Mouse (Mus musculus): ENCODE measurements at regions not wholly inside any gene's neighbourhood (a gene's known extent, or its start where the extent isn't known, plus 50 kb on each side); places are given as distances from the start of the nearest gene placed in this dataset.
"Not testable (repeated sequence)": the region's sequence is repeated elsewhere in the genome, so short reads cannot be mapped to it uniquely, and the experiment has no call there.

DNA sequence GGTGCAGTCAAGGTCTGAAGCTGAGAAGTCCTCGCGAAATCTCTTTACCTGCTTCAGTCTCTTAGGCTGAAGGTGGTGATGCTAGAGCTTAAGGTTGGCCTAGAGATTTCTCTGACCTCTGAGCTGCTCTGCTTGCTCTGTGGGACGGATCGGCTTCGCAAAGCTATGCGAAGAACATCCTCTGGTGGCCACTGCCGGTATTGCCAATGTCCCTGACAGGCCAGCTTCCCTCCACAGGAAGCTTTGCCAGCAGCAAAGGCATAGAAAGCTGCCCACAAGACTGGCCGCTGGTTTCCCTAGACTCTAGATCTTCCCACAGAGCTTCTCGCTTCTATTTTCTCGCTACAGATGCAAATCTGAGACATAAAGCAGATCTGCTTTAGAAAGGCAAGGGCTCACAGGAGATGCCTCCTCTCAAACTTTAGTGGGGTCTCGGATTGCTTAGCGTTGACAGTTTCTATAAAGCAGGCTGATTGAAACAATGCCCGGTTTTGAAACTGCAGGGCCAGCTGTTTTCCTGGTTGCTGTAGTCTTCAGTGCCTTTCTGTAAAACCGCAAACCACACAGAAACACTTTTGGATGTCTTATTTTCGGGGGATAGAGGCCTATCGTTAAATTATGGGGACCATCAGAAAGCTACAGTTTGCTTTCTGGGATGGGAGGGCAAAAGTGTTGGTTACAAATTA, 153.7 kb downstream of the Car8 start:
- DNase-seq (ENCODE audit: low read depth, low spot score): peak; percentile 86

DNA sequence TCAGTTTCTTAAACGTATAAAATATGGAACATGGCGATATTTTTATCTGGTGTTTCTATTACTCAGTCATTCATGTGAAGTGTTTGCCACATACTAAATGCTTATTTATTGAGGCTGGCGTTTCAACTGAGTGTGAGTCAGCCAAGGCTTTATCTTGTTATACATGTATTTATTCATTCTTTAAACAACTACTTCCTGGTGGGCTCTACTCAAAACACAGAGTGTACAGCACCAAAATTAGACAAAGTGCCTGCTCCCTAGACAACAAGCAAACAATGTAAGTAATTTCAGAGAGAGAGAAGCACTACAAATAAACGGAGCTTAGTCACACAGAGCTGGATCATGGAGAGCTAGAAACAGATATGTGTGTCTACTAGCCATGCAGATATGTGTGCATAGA, 159.5 kb downstream of the Car8 start:
- DNase-seq (ENCODE audit: low read depth, low spot score): no peak

DNA sequence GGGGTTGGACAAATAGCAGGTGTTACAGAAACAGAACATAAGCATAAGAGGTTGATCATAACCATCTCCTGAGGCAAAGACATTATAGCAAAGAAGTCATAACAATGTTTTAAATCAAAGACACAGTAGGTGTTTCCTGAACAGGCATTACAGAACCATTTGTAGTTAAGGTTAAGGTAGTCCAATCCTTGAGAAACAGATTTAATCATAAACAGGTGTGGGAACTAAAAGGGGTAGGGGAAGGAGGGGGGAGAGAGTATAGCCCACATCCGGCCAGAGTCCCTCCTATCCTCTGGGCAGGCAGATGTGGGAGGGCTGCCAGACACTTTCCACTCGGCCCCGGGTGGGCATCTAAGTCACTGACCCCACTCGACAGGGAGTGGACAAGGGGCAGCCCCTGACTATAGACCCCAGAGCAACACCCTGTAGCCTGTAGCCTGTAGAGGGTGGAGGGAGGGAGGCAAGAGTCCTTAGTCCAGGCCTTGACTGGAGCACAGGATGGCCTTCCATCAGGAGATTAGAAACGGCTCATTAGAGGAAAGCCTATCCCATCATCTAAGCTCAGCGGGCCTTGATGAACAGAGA, 165.8 kb downstream of the Car8 start:
- DNase-seq (ENCODE audit: low read depth, low spot score): peak; percentile 51

DNA sequence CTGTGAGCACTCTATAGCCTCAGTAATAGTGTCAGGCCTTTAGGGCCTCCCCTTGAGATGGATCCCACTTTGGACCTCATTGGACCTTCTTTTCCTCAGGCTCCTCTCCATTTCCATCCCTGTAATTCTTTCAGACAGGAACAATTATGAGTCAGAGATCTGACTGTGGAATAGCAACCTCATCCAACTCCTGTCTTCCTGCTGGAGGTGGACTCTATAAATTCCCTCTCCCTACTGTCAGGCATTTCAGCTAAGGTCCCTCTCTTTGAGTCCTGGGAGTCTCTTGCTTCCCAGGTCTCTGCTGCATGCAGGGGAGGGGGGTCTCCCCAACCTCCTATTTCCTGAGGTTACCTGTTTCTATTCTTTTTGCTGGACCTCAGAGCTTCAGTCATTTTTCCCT, 168.1 kb downstream of the Car8 start:
- DNase-seq (ENCODE audit: low read depth, low spot score): not testable (repeated sequence)

DNA sequence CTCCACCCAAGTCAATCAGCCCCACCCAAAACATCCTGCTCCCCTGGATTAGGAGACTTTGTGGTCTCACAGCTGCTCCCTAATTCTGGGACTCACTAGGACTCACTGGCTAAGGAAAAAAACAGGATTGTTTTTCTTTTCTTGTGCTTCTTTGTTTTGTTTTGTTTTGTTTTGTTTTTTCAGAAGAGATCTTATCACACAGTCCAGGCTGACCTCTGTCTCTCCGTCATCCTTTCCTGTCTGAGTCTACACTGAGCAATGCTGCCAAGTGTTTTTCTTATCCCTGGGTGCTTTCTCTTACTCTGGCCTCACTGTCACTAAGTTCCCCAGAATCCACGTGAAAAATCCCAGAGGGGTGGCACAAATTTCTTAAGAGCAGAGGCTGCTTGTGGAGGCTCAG, 170.8 kb downstream of the Car8 start:
- DNase-seq (ENCODE audit: low read depth, low spot score): no peak

DNA sequence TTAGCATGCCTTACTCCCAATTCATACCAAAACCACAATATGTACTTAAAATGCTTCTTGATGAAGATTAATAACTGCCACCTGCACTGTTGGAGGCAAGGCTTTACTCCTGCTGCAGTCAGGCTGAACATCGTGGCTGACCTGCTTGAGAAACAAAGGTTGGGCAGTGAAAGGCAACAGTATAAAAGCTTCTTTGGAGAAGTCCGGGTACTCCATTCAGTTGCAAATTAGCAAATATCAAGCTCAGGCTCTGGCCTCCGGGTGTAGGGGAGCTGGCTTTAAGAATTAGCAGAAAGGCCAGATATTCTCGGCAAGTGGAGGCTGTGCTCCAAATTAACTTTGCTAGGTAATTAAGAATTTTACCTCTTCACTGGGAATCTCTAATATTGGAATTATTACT, 197.1 kb downstream of the Car8 start:
- DNase-seq (ENCODE audit: low read depth, low spot score): no peak

DNA sequence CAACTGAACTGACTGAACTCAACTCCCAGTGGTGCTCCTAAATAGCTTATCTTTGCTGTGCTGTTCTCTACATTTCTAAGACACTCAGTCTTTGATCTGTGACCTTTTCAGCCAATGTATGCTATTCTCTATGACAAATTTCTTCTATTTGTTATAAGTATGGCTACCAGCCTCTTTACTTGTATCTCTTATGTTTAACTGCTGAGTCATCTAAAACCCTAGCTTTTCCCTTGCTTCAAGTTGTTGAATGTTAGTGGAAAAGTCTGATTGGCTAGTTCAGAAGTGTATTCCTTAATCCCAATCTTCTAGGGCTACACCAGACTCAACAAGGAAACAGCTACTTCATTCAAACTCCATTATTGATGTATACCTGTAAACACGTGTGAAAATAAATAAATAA, 201.0 kb downstream of the Car8 start:
- DNase-seq (ENCODE audit: low read depth, low spot score): no peak

DNA sequence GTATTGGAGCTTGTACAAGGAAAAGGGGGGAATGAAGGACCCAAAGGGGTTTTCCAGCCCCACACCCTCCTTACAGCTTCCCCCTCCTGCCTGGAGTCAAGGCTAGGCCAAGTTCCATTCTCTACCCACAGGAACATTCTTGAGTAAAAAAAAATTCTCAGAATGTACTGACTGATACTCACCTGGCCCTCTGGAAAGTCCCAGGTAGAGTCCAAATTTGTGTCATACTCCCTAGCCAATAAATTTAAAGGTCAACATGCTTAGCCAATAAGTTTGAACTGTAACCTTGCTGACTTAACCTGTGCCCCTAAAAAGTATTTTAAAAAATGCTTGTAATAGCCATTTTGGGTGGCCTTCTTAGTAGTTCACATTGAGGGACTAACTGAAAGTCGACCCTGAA, 205.4 kb downstream of the Car8 start:
- DNase-seq (ENCODE audit: low read depth, low spot score): not testable (repeated sequence)

DNA sequence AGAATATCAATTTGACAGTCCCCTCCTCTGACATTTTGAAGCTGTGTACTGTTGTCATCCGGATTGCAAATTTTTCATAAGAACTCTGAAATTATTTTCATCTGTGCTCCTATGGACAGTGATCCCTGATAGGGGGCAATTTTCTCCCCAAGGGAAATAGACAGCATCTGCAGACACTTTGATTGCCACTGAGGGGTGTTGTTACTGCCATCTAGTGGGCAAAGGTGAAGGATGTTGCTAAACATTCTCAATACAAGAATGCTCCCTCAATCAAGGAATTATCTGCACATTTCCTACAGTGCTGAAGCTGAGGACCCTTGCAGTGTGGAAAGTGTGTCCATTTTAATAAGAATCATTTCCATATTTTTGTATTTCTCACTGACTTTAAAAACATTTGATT, 233.7 kb downstream of the Car8 start:
- peak; percentile 48 for DNase-seq (ENCODE audit: low read depth, low spot score)

DNA sequence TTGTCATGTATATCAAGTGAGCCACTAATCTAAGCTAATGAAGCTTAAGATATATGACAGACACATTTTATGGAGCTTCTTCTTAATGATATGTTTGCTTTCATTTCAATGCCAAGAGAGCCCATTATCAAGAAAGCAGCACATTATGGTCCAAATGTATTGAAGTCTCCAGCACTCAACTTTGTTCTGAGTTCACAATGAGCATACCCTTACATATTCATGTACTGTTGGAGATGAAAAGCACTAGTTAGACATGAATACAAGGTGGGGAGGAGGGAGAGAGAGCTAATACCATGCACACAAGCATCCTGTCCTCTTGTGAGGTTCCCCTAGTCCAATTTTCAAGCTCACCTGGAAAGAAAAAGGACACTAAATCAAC, 241.3 kb downstream of the Car8 start:
- no peak for DNase-seq (ENCODE audit: low read depth, low spot score)

DNA sequence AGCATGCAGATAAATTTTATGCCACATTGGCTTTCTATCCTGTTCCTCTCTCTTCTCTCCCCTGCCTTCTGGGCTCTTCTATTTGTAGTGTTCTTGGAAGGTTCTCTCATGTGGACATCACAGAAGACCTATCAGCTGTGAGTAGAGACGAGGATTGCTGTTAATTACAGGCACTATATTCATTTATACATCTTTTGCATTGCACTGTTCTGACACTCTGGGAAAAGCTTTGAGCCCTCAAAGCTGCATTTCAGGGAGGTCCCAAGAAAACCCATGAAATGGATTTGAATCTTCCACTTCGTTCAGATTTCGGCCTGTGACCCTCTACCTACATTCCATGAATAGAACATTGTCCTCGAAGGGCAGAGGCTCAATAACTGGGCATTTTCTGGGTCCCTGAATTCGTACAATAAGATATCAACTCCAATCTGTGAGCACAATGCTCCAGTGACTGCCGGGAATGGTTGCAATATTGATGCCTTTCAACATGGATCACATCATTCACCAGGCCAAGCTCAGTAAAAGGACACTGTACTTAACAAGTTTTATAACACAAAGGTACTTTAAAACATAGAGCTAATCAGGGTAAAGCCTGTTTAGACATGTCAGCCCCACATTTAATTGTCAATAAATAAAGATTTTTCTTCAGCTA, 241.8 kb downstream of the Car8 start:
- DNase-seq (ENCODE audit: low read depth, low spot score): no peak

DNA sequence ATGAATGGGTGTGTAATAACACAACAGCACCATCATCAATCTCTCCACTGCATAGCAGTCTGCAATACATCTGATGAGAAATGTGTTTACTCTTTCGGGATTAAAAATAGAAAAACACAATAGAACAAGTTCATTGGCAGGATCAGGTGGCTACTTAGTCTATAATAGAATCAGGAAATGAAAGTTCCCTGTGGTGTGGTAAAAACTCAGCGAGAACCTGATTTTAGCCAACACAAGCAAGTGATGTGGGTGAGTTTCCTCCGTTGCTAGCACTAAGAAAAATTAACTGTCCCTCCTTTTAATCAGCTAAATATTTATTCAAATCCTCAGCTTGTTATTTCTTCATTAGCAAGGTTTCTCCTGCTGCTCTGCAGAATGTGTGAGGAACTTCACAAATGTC, 245.9 kb downstream of the Car8 start:
- no peak for DNase-seq (ENCODE audit: low read depth, low spot score)

DNA sequence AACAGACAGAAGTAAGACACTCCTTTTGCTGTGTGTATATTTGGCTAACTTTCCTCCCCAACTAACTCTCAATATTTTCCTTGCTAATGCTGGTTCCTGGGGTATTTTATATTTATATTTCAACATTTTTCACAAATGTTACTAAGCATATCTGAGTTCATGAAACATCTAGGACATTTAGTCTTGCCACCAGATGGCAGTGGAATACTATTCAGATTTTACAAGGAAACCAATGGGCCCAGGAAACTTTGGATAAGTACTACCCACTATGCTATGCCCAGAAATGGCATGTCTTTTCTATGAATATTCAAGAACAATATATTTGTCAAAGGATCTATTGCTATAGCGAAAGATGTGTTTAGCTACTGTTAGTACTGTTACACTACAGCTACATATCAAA, 251.1 kb downstream of the Car8 start:
- no peak for DNase-seq (ENCODE audit: low read depth, low spot score)

DNA sequence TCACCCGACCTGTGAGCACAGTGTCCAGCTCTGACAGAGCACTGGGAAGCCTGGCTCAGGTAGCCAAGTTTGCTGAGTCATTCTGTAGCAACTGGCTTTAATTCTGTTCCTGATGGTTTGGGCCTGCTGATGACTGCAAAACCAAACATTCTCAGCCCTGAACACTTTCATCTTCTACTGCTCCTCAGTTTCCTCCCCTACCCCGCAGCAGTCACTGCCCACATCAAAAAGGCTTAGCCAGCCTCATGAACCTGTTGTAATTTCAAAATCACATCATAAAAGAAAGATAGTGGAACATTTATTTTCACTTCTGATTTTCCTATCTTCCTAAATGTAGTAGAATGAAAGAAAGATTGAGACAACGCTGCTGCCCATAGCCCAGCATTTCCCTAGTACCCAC, 251.5 kb downstream of the Car8 start:
- DNase-seq (ENCODE audit: low read depth, low spot score): no peak

DNA sequence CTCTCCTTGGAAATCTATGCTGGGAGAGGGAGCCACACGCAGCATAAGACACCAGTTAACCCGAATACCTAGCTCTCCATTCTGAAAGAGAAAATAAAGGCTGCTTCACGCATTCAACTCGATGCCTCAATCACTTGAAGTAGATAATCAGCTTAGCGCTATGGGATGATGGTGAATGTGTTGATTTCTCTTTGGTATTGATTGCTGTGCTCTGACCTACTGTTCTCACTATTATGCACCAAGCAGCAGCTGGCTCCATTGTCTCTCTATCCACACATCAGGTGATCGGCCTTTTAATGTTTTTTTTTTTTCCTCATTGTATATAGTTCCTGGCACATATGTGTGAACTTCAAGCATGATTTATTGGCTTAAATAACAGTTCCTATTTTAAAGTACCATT, 254.0 kb downstream of the Car8 start:
- no peak for DNase-seq (ENCODE audit: low read depth, low spot score)

DNA sequence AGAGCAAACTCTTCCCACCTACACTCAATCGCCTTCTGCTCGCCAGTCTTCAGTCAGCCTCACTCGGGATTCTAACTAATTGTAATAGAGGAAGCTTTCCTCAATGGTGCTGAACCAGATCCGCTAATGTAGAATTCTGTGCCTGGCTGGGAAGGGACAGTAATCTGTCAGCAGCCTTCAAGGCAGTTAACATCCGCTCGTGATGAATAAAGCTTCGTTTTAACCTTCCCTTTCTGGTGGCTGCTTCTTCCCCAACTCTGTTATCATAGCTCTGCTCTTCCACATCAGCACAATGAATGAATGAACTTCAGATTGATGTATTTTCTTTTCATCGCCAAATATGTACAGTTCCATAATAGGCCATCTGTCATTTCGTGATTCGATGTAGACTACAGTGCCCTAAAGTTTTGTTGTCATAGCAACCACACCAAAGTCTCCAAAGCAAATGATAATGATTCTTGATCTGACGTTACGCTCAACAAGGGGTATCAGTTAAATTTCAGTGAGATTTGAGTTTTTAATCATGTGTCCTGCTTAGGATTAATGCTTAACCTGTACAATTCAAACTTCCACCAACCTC, 259.0 kb downstream of the Car8 start:
- DNase-seq (ENCODE audit: low read depth, low spot score): no peak

DNA sequence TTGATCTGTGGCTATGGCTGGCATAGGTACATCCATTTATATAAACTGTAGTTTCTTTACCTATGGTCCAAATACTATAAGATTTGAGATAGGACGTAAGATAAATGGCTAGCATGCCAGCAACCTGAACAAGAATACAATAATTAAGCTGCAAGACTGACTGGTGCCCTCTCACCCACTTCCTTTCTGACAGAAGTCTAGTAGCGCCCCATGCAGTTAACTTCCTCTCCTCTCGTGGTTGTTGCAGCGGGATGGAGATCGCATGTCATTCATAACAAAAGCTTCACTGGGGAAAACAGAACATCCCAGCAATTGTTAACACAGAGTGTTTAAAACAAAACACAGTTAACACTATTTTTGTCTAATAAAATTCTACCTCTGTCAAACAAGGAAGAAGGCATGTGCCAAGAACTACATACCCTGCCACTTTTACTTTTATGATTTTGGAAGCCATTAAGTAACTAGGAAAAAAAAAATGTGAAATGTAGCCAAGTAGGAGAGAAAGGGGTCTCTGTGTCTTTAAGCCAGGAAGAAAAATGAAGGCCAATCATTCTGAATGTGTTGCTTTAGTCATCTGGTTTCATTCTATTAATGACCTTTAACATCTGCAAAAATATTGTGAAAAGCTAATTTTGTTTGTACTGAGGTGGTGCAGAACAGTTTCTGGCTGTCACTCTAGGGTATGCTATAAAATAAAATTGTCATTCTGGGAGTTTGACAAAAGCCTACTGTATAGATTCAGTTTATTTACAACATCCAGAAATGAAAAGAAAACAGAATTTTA, 261.0 kb downstream of the Car8 start:
- no peak for DNase-seq (ENCODE audit: low read depth, low spot score)

DNA sequence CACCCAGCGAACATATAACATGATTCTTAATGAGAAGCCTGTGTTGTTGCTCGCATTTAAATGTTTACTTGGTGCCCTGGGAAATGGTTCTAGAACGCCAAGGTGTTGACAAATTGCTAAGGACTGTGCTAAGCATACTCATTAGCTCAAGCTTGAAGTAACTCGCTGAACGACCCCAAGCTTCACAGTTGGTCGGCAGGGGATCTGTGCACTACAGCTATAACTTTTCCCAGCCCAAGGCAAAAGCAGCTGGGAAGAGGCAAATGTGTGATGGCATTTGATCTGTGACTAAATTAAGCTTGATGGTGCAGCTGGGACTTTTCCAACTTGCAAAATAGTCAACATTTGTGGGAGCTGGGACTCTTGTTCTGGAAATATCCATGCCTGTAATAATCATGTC, 268.6 kb downstream of the Car8 start:
- no peak for DNase-seq (ENCODE audit: low read depth, low spot score)

DNA sequence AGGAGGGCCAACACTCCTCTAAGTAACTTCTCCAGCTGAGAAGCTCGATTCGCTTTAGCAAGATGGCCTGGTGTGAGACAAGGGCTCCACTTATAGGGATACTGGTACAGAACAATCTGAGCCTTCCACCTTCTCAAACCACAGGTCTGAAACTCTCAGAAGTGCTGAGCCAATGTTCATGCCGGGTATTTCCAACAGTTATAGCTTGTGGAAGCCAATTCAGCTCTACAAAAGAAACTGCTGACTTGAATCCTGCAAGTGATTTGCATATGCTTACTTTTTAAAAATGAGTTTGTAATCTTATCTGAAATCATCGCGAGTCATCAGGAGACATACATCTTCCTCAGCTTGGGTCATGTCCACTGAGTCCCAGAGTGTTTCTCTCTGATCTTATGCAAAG, 273.2 kb downstream of the Car8 start:
- DNase-seq (ENCODE audit: low read depth, low spot score): no peak

DNA sequence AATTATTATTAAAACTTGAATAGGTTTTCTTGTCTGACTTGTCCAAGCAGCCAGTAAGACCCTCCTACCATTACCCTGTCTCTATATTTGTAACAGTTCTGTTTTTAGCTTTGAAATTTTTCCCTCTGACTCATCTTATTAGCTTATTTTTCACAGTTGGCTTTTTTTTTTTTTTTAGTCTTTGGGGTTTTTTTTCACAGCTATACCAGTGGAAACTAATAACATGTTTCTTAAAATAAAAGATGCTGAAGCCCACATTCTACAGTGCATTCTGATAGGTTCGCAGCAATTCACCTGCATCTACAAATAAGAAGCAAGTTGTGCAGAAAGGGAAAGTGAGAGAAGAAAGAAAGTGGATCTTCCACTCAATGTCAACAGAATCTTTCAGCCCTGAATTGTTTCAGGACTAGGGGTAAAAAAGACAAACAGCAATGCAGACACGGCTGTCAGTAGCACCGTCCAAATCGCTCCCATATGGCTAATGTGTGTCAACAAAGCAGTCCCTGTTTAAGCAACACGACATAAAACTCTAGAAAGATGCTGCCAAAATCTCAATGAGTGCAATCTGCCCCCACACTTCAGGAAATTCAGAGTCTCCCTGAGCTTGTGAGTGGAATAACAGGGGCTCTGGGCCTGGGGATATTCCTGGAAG, 277.2 kb downstream of the Car8 start:
- no peak for DNase-seq (ENCODE audit: low read depth, low spot score)

DNA sequence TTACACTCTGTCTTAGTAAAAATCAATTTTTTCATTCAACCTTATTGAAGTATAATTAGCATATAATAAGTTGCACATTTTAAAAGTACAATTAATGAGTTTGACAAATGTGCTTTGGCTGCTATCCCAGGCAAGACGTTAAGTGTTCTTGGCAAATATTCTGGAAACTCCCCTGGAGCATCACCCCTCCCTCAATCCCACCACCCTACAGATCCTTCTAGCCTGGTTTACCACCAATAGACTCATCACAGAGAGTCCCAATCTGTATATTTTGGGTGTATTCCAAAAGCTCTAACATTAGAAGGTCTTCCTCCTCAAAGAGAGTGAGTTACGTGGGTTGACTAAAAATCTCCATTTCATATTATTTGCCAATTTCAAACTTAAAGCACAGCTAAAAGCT, 278.5 kb downstream of the Car8 start:
- DNase-seq (ENCODE audit: low read depth, low spot score): no peak

DNA sequence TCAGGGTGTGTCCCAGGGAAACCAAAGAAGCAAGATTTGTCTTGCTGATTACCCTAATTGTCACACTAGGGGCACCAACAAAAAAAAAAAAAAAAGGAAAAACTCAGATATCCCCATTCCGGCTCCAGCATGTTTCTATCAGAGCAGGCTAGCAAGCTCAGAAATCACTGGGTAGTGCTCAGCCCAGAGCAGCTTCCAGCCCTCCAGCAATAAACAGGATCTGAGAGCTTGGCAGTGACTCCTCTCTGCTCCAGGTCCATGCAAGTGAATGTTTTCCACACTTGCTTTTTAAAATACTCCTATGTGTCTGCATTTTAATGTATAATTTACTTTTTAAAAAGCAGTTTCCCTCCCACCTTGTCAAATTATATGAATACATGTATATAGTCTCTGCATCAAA, 290.8 kb downstream of the Car8 start:
- DNase-seq (ENCODE audit: low read depth, low spot score): no peak

All from forelimb bud, embryonic 11.5 days (tissue).